Mouse (Mus musculus): ENCODE data around the gene Il10rb. TPM values are rescaled to one million over a fixed set of nuclear protein-coding genes. Genes with fewer than 3 reads are reported as not detected.

The Il10rb gene
- polyA plus RNA-seq, 1 experiment from 2014 or later, result 8.6 TPM

DNA sequence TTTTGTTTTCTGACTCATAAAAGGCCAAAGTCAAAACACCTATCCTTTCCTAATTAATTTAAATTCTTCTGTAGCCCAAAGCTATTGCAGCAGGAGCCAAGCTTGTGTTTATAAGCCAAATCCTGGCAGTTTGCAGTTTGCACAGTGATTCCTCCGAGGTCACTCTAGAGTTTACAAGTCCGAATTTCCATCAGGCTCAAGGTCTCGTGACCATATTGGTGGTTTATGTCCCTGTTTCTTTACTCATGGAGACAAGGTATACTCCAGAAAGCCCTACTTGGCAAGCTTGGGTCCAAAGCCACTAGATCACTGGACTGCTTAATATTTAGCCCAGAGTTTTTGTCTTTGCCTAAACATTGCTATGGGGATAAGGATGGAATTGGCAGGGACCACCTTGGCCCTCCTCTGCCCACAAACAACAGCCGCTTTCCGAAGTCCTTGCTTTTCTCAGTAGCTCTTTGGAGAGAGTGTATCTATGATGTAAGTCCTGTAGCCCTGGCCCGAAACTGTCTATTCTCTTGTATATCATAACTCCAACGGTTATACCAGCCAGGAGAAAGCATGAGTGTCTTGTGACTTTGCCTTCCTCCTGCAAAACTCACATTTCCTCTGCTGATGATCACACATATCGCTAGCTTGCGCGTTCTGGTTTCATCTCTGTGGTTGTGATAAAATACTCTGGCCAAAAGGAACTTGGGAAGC, 19.4 kb upstream of the Il10rb start:
- Histone ChIP-seq H3K27ac (no peak overlapping the region), H3K4me1 (replicated peaks) (no peaks in the 10 kb centered on the region), H3K9me3 (0 out of 2 replicates have a peak, but pooled peaks cover 7% of the 10 kb centered on the region), H3K27me3 (ENCODE audit: insufficient read depth, poor library complexity, severe bottlenecking) (no peaks in the 10 kb centered on the region), H3K4me3 (no peak overlapping the region), H3K36me3 (peaks cover 61% of the 10 kb centered on the region)
- WGBS, result 91% methylated on average over 10 of the region's 10 CpGs
- DNase-seq (ENCODE audit: low spot score), result no peak

DNA sequence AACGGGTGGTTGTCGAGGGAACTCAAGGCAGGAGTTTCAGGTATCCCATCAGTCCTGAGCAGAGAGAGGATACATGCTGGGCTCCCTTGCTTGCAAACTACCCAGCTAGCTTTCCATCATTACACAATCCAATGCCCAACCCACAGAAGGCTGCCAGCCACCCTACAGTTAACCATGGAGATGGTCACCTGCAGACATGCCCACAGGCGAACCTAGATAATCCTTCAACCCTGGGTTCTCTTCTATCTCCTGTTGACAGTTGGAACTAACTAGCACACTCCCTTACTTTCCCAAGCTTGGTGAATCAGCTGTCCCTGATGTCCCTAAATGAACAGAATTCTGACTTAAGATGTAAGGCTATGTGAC, 18.9 kb upstream of the Il10rb start:
- H3K27ac ChIP-seq, result no peak overlapping the region
- DNase-seq (ENCODE audit: low spot score), result no peak
- WGBS, result 86% methylated on average over 3 of the region's 3 CpGs
- H3K27me3 ChIP-seq (ENCODE audit: insufficient read depth, poor library complexity, severe bottlenecking), result no peaks in the 10 kb centered on the region
- H3K4me3 ChIP-seq, result no peak overlapping the region
- H3K36me3 ChIP-seq, result peaks cover 66% of the 10 kb centered on the region
- H3K4me1 ChIP-seq (replicated peaks), result no peaks in the 10 kb centered on the region
- 0 out of 2 replicates have a peak, but pooled peaks cover 7% of the 10 kb centered on the region for H3K9me3 ChIP-seq

DNA sequence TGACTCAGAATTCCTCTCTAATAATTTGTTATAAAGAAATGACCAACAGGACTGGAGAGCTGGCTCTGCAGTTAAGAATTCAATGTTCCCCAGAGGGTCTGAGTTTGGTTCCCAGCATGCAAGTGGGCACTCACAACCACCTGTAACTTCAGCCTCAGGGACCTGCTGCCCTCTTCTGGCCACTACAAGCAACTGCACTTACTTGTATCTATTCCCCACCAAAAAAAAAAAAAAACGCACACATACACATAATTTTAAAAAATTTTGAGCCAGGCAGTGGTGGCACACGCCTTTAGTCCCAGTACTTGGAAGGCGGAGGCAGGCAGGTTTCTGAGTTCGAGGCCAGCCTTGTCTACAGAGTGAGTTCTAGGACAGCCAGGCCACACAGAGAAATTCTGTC, 15.9 kb upstream of the Il10rb start:
- peaks cover 81% of the 10 kb centered on the region for H3K36me3 ChIP-seq
- no peak overlapping the region for H3K4me3 ChIP-seq
- no peaks in the 10 kb centered on the region for H3K27me3 ChIP-seq (ENCODE audit: insufficient read depth, poor library complexity, severe bottlenecking)
- H3K27ac ChIP-seq, result no peak overlapping the region
- 92% methylated on average over 4 of the region's 4 CpGs for WGBS
- H3K9me3 ChIP-seq, result 0 out of 2 replicates have a peak, but pooled peaks cover 9% of the 10 kb centered on the region
- no peak for DNase-seq (ENCODE audit: low spot score)
- H3K4me1 ChIP-seq (replicated peaks), result no peaks in the 10 kb centered on the region

DNA sequence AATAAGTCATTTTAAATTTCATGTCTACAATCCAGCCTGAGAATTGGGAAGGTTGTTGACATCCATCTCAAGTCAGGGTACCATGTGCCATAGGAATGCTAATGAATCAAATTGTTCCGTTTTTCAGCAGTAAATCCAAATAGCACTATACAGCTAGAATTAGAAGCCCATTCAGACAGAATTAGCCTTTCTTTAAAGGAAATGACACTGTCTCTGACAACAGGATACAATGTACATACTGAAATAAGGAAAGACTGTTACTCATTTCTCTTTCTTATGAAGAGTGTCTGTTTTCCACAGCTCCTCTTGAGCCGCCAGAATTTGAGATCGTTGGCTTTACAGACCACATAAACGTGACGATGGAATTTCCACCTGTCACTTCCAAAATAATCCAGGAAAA, 14.5 kb upstream of the Il10rb start, which contains the start of gene Gm21970:
Gene Gm21970 (plus strand): TSS at position 301 of the 400 bp plus-strand sequence.
- Histone ChIP-seq H3K9me3 (0 out of 2 replicates have a peak, but pooled peaks cover 9% of the 10 kb centered on the region), H3K36me3 (peaks cover 86% of the 10 kb centered on the region), H3K27me3 (ENCODE audit: insufficient read depth, poor library complexity, severe bottlenecking) (no peaks in the 10 kb centered on the region), H3K4me1 (replicated peaks) (no peaks in the 10 kb centered on the region), H3K27ac (no peak within 1 kb of the TSS), H3K4me3 (no peak within 1 kb of the TSS)
- 91% methylated on average over 5 of the region's 5 CpGs for WGBS
- no peak for DNase-seq (ENCODE audit: low spot score)

DNA sequence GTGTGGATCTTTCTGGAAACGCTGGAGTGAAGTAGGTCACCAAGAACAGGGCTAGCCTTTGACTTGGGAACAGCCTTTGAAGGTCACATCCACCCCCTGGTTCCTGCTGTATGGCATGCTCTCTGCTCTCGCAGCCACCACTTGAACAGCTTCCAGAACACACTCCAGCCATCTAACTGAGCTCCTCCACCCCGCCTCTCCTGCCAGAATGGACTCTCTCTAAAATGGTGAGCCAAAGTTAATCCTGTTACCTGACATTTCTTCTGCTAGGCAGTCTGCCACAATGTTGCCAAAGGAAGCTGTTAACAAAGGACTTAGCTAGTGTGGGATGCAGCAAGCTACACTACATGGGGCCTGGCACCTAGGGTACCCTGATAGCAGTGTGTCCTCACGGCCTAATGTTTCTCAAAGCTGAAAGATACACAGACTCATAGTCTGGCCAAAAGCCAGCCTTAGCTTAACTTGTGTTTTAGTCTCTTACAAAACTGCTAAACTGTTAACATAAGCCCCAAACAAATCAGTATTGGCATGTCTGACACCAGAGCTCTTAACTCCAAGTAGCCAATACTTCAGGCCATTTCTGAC, 11.0 kb upstream of the Il10rb start:
- Histone ChIP-seq H3K9me3 (0 out of 2 replicates have a peak, but pooled peaks cover 2% of the 10 kb centered on the region), H3K27me3 (ENCODE audit: insufficient read depth, poor library complexity, severe bottlenecking) (no peaks in the 10 kb centered on the region), H3K4me1 (replicated peaks) (no peaks in the 10 kb centered on the region), H3K27ac (no peak overlapping the region), H3K4me3 (no peak overlapping the region), H3K36me3 (peaks cover 60% of the 10 kb centered on the region)
- WGBS, result 88% methylated on average over 4 of the region's 4 CpGs
- no peak for DNase-seq (ENCODE audit: low spot score)

DNA sequence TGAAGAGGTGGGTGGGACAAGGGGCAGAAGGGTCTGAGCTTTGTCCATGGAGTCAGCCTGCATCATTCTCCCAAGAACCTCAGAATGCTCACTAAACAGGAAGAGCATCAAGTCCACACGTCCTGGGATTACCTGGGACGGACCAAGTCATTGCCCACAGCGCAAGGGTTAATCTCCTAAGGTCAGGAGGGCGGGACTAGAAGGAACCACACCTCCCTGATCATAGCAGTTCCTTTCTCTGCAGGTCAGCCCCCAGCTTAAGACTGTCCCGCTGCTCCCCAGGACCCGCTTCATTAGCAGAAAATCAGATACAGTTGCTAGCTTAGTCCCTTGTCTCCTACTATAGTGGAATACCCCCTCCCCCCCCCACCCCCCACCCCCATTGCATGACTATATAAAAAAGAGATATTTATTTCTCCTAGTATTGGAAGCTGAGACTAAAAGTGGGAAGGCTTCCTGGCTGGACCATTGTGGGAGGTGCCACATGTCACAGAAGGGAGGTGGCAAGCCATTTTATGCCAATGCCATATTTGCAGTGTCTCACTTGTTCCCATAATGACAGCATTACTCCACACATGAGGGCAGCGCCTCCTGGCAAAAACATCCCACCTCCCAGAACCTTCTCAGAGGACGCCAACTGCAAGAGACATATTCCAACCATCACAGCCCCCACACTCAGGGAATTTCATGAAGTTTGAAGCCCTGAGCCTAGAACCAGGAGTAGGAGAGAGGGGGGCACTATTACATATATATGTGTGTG, 10.2 kb upstream of the Il10rb start:
- peaks cover 57% of the 10 kb centered on the region for H3K36me3 ChIP-seq
- H3K27me3 ChIP-seq (ENCODE audit: insufficient read depth, poor library complexity, severe bottlenecking), result no peaks in the 10 kb centered on the region
- H3K9me3 ChIP-seq, result 0 out of 2 replicates have a peak, but pooled peaks cover 2% of the 10 kb centered on the region
- 59% methylated on average over 8 of the region's 8 CpGs for WGBS
- H3K27ac ChIP-seq, result no peak overlapping the region
- no peak for DNase-seq (ENCODE audit: low spot score)
- no peaks in the 10 kb centered on the region for H3K4me1 ChIP-seq (replicated peaks)
- H3K4me3 ChIP-seq, result no peak overlapping the region

DNA sequence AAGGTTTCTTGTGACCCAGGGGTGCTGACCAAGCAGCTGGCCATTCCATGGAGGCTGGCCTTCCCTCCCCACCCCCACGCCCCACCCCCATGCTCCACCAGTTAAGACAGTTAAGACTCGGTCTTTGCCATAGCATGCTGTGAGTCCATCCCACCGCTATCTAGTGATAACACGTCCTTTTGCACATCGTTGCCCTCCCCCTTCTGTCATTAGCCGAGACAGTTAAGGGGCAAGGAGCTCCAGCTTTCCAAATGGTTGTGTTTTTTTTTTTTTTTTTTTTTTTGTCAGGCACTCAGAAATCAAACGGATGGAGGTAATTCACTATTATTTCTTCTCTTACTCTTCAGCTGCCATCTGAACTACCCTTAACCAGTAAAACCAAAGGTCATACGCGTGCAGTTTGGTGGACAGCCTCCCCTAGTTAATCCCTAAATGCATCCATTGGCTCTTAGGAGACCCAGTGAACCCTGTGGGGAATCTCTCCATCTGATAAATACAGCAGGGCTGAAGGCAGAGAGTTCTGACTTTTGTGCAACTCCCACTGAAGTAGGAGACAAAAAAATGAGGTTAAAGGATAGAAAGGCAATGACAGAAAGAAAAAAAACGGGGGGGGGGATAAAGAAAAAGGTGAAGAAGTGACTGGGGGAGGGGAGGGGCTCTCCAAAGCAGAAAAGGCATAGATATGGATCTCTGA, 9.0 kb upstream of the Il10rb start:
- no peak overlapping the region for H3K27ac ChIP-seq
- no peak for DNase-seq (ENCODE audit: low spot score)
- no peaks in the 10 kb centered on the region for H3K4me1 ChIP-seq (replicated peaks)
- peaks cover 52% of the 10 kb centered on the region for H3K36me3 ChIP-seq
- H3K4me3 ChIP-seq, result no peak overlapping the region
- 74% methylated on average over 10 of the region's 10 CpGs for WGBS
- H3K9me3 ChIP-seq, result 0 out of 2 replicates have a peak, but pooled peaks cover 2% of the 10 kb centered on the region
- no peaks in the 10 kb centered on the region for H3K27me3 ChIP-seq (ENCODE audit: insufficient read depth, poor library complexity, severe bottlenecking)

DNA sequence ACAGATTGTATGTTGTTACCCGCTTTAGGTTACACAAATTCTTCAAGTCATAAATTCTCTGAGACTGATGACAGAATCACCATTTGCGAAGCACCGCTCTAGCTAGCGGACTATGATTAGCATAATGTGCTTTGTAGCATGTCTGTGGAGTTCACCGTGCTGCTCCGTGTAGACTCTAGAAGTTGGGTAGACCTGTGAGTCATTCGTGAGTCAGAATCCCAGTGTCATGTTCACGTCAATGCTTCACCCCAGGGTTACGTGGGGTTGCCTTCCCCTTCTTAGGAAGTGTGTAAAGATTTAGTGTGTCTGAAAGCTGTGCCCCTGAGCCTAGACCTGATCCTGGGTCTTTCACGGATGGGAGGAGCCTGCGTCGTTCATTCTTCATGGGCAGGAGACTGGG, 7.9 kb upstream of the Il10rb start:
- Histone ChIP-seq H3K27me3 (ENCODE audit: insufficient read depth, poor library complexity, severe bottlenecking) (no peaks in the 10 kb centered on the region), H3K27ac (no peak overlapping the region), H3K4me1 (replicated peaks) (no peaks in the 10 kb centered on the region), H3K9me3 (no peaks in the 10 kb centered on the region), H3K4me3 (no peak overlapping the region), H3K36me3 (peaks cover 42% of the 10 kb centered on the region)
- no peak for DNase-seq (ENCODE audit: low spot score)
- 93% methylated on average over 12 of the region's 12 CpGs for WGBS

DNA sequence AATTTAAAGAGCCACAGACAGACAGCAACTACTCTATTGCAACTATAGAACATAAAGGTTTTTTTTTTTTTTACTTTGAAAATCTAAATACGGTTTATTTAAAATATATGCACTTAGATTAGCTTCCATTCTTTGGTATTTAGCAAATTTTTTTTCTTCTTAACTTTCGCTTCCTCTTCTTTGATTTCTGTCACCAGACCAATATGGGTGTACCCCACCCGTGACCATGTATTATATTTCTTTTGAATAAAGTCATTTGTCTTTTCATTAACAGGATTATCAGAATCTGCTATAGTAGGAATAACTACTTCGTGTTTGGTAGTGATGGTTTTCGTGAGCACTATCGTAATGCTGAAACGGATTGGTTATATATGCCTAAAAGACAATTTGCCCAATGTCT, 7.0 kb upstream of the Il10rb start:
- Histone ChIP-seq H3K4me3 (no peak overlapping the region), H3K9me3 (no peaks in the 10 kb centered on the region), H3K27me3 (ENCODE audit: insufficient read depth, poor library complexity, severe bottlenecking) (no peaks in the 10 kb centered on the region), H3K27ac (no peak overlapping the region), H3K36me3 (peaks cover 38% of the 10 kb centered on the region), H3K4me1 (replicated peaks) (no peaks in the 10 kb centered on the region)
- 95% methylated on average over 7 of the region's 7 CpGs for WGBS
- DNase-seq (ENCODE audit: low spot score), result no peak

DNA sequence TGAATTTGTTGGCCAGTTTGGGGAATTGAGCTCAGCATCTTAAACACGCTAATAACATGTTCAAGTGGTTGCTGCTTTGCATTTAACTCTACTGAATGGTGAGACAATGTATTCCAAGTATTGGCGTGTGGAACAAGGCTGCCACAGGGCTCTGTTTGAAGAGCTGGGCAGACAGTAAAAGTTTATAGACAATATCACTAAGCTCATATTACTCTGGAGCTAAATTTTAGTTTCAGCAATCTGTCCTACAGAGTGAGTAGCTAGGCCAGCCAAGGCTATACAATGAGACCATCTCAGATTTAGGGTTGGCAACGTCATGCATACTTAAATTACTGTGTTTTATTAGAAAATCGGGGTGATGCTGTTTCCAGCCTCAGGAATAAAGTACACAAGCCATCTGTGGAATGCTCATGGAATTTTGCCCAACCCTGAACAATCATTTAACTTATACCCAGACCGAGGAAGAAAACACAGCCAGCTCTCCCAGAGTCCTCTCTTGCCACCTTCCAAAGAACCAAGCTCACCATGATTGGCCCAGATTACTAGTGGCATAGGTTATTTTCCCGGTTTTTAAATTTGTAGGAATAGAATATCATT, 4.3 kb upstream of the Il10rb start:
- peaks cover 22% of the 10 kb centered on the region for H3K36me3 ChIP-seq
- H3K27me3 ChIP-seq (ENCODE audit: insufficient read depth, poor library complexity, severe bottlenecking), result no peaks in the 10 kb centered on the region; the same call in 1 of the 2 replicates
- no peak for DNase-seq (ENCODE audit: low spot score)
- H3K9me3 ChIP-seq, result no peaks in the 10 kb centered on the region
- H3K4me1 ChIP-seq (replicated peaks), result peaks cover 12% of the 10 kb centered on the region
- H3K4me3 ChIP-seq, result no peak overlapping the region
- no peak overlapping the region for H3K27ac ChIP-seq
- WGBS, result 89% methylated on average over 6 of the region's 6 CpGs

DNA sequence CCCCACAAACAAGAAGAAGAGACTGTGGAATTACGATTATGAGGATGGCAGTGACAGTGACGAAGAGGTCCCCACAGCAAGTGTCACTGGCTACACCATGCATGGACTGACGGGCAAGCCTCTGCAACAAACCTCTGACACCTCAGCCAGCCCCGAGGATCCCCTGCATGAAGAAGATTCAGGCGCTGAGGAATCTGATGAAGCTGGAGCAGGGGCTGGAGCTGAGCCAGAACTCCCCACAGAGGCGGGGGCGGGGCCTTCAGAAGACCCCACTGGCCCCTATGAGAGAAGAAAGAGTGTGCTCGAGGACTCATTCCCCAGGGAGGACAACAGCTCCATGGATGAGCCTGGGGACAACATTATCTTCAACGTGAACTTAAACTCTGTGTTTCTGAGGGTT, 2.2 kb upstream of the Il10rb start:
- no peak overlapping the region for H3K4me3 ChIP-seq
- peaks cover 17% of the 10 kb centered on the region for H3K4me1 ChIP-seq (replicated peaks)
- no peak overlapping the region for H3K27ac ChIP-seq
- no peaks in the 10 kb centered on the region for H3K9me3 ChIP-seq
- 79% methylated on average over 9 of the region's 9 CpGs for WGBS
- peaks cover 4% of the 10 kb centered on the region for H3K27me3 ChIP-seq (ENCODE audit: insufficient read depth, poor library complexity, severe bottlenecking)
- no peak for DNase-seq (ENCODE audit: low spot score)
- peaks cover 15% of the 10 kb centered on the region for H3K36me3 ChIP-seq

DNA sequence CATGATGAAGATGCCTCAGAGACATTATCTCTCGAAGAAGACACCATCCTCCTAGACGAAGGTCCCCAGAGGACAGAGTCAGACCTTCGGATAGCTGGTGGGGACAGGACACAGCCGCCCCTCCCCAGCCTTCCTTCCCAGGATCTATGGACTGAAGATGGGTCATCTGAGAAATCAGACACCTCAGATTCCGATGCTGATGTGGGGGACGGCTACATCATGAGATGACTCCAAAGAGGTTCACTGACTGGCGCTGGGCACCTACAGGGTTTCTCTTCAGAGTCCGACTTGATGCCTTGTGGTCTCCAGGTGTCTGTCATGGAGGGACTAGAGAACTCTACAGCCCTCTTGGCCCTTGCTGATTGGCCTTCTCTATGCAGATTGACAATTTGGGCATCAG, 1.8 kb upstream of the Il10rb start:
- no peak overlapping the region for H3K4me3 ChIP-seq
- no peaks in the 10 kb centered on the region for H3K9me3 ChIP-seq
- H3K27ac ChIP-seq, result no peak overlapping the region
- no peak for DNase-seq (ENCODE audit: low spot score)
- peaks cover 15% of the 10 kb centered on the region for H3K36me3 ChIP-seq
- 94% methylated on average over 8 of the region's 8 CpGs for WGBS
- peaks cover 4% of the 10 kb centered on the region for H3K27me3 ChIP-seq (ENCODE audit: insufficient read depth, poor library complexity, severe bottlenecking)
- peaks cover 17% of the 10 kb centered on the region for H3K4me1 ChIP-seq (replicated peaks)

All from hindbrain, embryonic 10.5 days (tissue).